Mouse (Mus musculus): ENCODE data around the gene Wdr78. TPM values are rescaled to one million over a fixed set of nuclear protein-coding genes. Genes with fewer than 3 reads are reported as not detected.

The Wdr78 gene
- polyA plus RNA-seq, 1 experiment = 0.36 TPM

DNA sequence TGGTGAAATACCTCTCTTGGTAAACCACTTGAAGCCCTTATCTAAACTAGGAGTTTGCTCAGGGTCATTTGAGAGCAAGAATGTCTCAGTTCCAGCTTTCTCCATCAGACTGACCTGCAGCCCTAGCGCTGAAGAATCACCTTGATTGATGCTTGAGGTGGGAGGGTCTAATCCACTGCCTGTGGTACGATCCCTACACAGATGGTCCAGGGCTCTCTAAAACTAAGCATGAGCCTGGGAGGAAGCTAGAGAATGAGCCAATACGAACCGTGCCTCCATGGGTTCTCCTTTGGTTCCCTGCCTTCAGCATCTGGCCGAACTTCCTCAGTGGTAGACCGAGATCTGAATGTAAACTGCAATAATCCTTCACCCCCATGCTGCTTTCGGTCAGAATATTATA, 86.6 kb downstream of the Wdr78 start:
- no peaks in the 10 kb centered on the region for H3K27me3 ChIP-seq (ENCODE audit: control insufficient read depth, insufficient read depth, insufficient read length)
- no peaks in the 10 kb centered on the region for H3K79me3 ChIP-seq (ENCODE audit: low read depth)
- no peak overlapping the region for H3K4me3 ChIP-seq (ENCODE audit: insufficient read depth, poor library complexity, severe bottlenecking)
- no peaks in the 10 kb centered on the region for H3K79me2 ChIP-seq (ENCODE audit: control insufficient read depth, insufficient read depth)
- H3ac ChIP-seq (ENCODE audit: control insufficient read depth, insufficient read length, low read depth) = no peak overlapping the region
- no peaks in the 10 kb centered on the region for H3K36me3 ChIP-seq (ENCODE audit: control insufficient read depth, insufficient read depth)
- TF ChIP-seq FOSL1 (IDR thresholded peaks at IDR 0.05; ENCODE audit: insufficient read depth, low read length, poor library complexity, severe bottlenecking) (no peak), CTCF (IDR thresholded peaks at IDR 0.05; ENCODE audit: control insufficient read depth, insufficient read depth, insufficient read length) (no peak), CEBPB (IDR thresholded peaks at IDR 0.05; ENCODE audit: low read depth) (no peak), MYOD1 (IDR thresholded peaks at IDR 0.05; ENCODE audit: control insufficient read depth, insufficient read length, low read depth) (no peak), USF1 (IDR thresholded peaks at IDR 0.05; ENCODE audit: low read depth) (no peak), MAX (IDR thresholded peaks at IDR 0.05) (no peak), MYOG (IDR thresholded peaks at IDR 0.05; ENCODE audit: control insufficient read depth, extremely low read depth, insufficient read length) (no peak)

DNA sequence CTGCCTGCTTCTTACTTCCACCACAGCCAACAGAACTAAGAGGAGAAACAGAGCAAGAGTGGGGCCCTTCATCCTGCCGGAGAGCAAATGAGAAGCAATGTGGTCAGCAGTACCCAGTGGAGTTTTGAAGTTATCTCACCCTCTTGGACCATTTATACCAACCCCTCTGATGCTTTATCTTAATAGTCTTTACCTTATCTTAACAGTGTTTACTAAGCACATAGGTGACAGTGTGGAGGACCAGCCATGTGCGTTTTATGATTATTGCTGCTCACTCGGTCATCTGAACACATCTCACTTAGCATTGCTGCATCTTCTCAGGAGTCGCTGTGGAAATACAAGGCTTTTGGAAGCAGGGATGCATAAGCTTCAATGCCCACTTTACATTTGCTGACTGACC, 87.7 kb downstream of the Wdr78 start, which contains the start of gene Insl5:
Insl5 (minus strand) TSS at position 222 of the 400 bp plus-strand sequence.
- TF ChIP-seq MYOG (IDR thresholded peaks at IDR 0.05; ENCODE audit: control insufficient read depth, extremely low read depth, insufficient read length) = no peak
- no peak for TF ChIP-seq USF1 (IDR thresholded peaks at IDR 0.05; ENCODE audit: low read depth)
- no peak for TF ChIP-seq CTCF (IDR thresholded peaks at IDR 0.05; ENCODE audit: control insufficient read depth, insufficient read depth, insufficient read length)
- no peak for TF ChIP-seq FOSL1 (IDR thresholded peaks at IDR 0.05; ENCODE audit: insufficient read depth, low read length, poor library complexity, severe bottlenecking)
- no peak for TF ChIP-seq MYOD1 (IDR thresholded peaks at IDR 0.05; ENCODE audit: control insufficient read depth, insufficient read length, low read depth)
- no peak for TF ChIP-seq MAX (IDR thresholded peaks at IDR 0.05)
- TF ChIP-seq CEBPB (IDR thresholded peaks at IDR 0.05; ENCODE audit: low read depth) = no peak
- Histone ChIP-seq H3ac (ENCODE audit: control insufficient read depth, insufficient read length, low read depth) (no peak within 1 kb of the TSS), H3K27me3 (ENCODE audit: control insufficient read depth, insufficient read depth, insufficient read length) (no peaks in the 10 kb centered on the region), H3K36me3 (ENCODE audit: control insufficient read depth, insufficient read depth) (no peaks in the 10 kb centered on the region), H3K79me3 (ENCODE audit: low read depth) (no peaks in the 10 kb centered on the region), H3K4me3 (ENCODE audit: insufficient read depth, poor library complexity, severe bottlenecking) (no peak within 1 kb of the TSS), H3K79me2 (ENCODE audit: control insufficient read depth, insufficient read depth) (no peaks in the 10 kb centered on the region)

DNA sequence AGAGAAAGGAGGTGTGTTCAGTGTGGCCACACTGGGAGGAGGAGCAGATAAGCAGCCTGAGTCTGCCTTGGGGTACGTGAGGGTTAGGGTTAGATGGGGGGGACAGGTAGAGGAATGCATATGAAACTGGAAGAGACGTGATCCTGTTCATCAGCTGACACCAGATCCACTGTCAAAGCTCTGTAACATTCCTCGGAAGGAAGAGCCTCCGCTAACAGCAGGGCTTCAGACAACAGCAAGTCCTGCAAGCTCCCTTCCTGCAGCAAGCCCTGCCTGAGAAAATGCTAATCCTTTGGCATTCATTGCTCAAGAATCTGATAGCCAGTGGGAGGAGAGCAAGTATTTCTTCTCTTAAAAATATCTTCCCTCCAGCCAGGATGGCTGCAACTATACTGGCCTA, 100.9 kb downstream of the Wdr78 start:
- H3K79me2 ChIP-seq (ENCODE audit: control insufficient read depth, insufficient read depth) = no peaks in the 10 kb centered on the region
- H3K79me3 ChIP-seq (ENCODE audit: low read depth) = no peaks in the 10 kb centered on the region
- no peak overlapping the region for H3ac ChIP-seq (ENCODE audit: control insufficient read depth, insufficient read length, low read depth)
- no peak overlapping the region for H3K4me3 ChIP-seq (ENCODE audit: insufficient read depth, poor library complexity, severe bottlenecking)
- TF ChIP-seq MYOG (IDR thresholded peaks at IDR 0.05; ENCODE audit: control insufficient read depth, extremely low read depth, insufficient read length) (no peak), MYOD1 (IDR thresholded peaks at IDR 0.05; ENCODE audit: control insufficient read depth, insufficient read length, low read depth) (no peak), CTCF (IDR thresholded peaks at IDR 0.05; ENCODE audit: control insufficient read depth, insufficient read depth, insufficient read length) (no peak), CEBPB (IDR thresholded peaks at IDR 0.05; ENCODE audit: low read depth) (no peak), FOSL1 (IDR thresholded peaks at IDR 0.05; ENCODE audit: insufficient read depth, low read length, poor library complexity, severe bottlenecking) (no peak), MAX (IDR thresholded peaks at IDR 0.05) (no peak), USF1 (IDR thresholded peaks at IDR 0.05; ENCODE audit: low read depth) (no peak)
- H3K36me3 ChIP-seq (ENCODE audit: control insufficient read depth, insufficient read depth) = no peaks in the 10 kb centered on the region
- H3K27me3 ChIP-seq (ENCODE audit: control insufficient read depth, insufficient read depth, insufficient read length) = peaks cover 3% of the 10 kb centered on the region

DNA sequence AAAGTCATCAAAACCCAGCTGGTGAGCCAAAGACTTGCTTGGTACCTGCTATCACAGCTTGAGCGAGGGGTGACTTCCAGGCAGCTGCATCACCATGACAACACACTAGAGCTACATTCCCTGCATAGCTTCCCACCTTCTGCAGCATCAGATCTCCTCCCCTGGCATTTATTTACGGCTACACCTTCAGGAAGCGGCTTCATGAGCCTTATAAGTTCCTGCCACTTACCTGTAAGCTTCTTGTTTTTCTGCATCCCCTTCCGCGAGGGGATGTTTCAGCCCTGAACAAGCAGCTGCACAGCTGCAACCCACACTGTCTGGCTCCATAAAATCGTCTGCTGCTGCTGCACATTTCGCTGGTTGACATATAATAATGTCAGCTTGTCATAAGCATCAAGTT, 102.5 kb downstream of the Wdr78 start:
- Histone ChIP-seq H3K27me3 (ENCODE audit: control insufficient read depth, insufficient read depth, insufficient read length) (peaks cover 3% of the 10 kb centered on the region), H3K4me3 (ENCODE audit: insufficient read depth, poor library complexity, severe bottlenecking) (no peak overlapping the region), H3ac (ENCODE audit: control insufficient read depth, insufficient read length, low read depth) (no peak overlapping the region), H3K79me2 (ENCODE audit: control insufficient read depth, insufficient read depth) (no peaks in the 10 kb centered on the region), H3K36me3 (ENCODE audit: control insufficient read depth, insufficient read depth) (no peaks in the 10 kb centered on the region), H3K79me3 (ENCODE audit: low read depth) (no peaks in the 10 kb centered on the region)
- TF ChIP-seq CEBPB (IDR thresholded peaks at IDR 0.05; ENCODE audit: low read depth) = no peak
- no peak for TF ChIP-seq MYOG (IDR thresholded peaks at IDR 0.05; ENCODE audit: control insufficient read depth, extremely low read depth, insufficient read length)
- TF ChIP-seq MAX (IDR thresholded peaks at IDR 0.05) = no peak
- no peak for TF ChIP-seq CTCF (IDR thresholded peaks at IDR 0.05; ENCODE audit: control insufficient read depth, insufficient read depth, insufficient read length)
- TF ChIP-seq FOSL1 (IDR thresholded peaks at IDR 0.05; ENCODE audit: insufficient read depth, low read length, poor library complexity, severe bottlenecking) = no peak
- TF ChIP-seq MYOD1 (IDR thresholded peaks at IDR 0.05; ENCODE audit: control insufficient read depth, insufficient read length, low read depth) = no peak
- TF ChIP-seq USF1 (IDR thresholded peaks at IDR 0.05; ENCODE audit: low read depth) = no peak

DNA sequence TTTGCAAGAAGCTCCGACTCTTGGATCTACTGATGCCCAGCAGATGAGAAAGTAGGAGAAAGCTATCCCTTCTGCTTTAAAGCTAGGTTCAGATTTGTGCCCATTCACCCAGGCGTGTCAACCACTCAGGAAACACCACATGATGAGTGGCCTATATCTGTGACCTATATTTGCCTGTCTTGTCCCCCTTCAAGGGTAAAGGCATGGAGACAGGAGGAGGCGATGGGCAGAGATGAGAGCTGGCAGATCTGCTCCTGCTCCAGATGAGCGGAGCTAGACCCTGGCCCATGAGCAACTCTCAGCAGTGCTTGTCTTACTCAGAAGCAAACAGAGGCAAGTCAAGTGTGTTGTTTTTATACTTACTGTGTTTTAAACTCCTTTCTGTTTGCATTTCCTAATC, 103.6 kb downstream of the Wdr78 start:
- Histone ChIP-seq H3K79me2 (ENCODE audit: control insufficient read depth, insufficient read depth) (no peaks in the 10 kb centered on the region), H3K79me3 (ENCODE audit: low read depth) (no peaks in the 10 kb centered on the region), H3K27me3 (ENCODE audit: control insufficient read depth, insufficient read depth, insufficient read length) (peaks cover 3% of the 10 kb centered on the region), H3K4me3 (ENCODE audit: insufficient read depth, poor library complexity, severe bottlenecking) (no peak overlapping the region), H3K36me3 (ENCODE audit: control insufficient read depth, insufficient read depth) (no peaks in the 10 kb centered on the region), H3ac (ENCODE audit: control insufficient read depth, insufficient read length, low read depth) (no peak overlapping the region)
- no peak for TF ChIP-seq USF1 (IDR thresholded peaks at IDR 0.05; ENCODE audit: low read depth)

DNA sequence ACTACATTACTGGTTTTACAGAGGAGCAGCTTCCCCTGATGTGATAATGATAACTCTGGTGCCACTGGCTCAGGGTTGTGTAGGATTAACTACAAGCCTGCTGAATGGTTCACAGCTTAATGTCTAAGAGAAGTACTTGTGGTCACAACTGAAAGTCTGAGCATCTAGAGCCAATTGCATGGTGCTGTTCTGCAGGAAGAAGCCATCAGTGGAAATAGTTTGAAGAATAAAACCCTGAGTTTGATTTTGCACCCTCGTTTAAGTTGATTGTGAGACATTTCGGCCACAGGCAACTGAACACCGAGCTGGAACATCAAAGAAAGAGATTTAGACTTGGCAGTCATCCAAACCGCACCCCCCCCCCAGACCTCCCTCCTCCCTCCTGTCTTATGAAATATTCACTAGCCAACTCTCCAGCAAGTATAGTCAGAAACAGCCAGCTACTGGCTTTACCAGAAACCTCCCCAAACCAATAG, 107.4 kb downstream of the Wdr78 start:
- TF ChIP-seq MYOG (IDR thresholded peaks at IDR 0.05; ENCODE audit: control insufficient read depth, extremely low read depth, insufficient read length) (no peak), FOSL1 (IDR thresholded peaks at IDR 0.05; ENCODE audit: insufficient read depth, low read length, poor library complexity, severe bottlenecking) (no peak), CTCF (IDR thresholded peaks at IDR 0.05; ENCODE audit: control insufficient read depth, insufficient read depth, insufficient read length) (no peak), USF1 (IDR thresholded peaks at IDR 0.05; ENCODE audit: low read depth) (no peak), CEBPB (IDR thresholded peaks at IDR 0.05; ENCODE audit: low read depth) (no peak), MYOD1 (IDR thresholded peaks at IDR 0.05; ENCODE audit: control insufficient read depth, insufficient read length, low read depth) (no peak), MAX (IDR thresholded peaks at IDR 0.05) (no peak)

More for the DNA sequence above, 107.4 kb downstream of the Wdr78 start:
- no peak overlapping the region for H3K4me3 ChIP-seq (ENCODE audit: insufficient read depth, poor library complexity, severe bottlenecking)
- no peaks in the 10 kb centered on the region for H3K79me3 ChIP-seq (ENCODE audit: low read depth)
- H3K36me3 ChIP-seq (ENCODE audit: control insufficient read depth, insufficient read depth) = no peaks in the 10 kb centered on the region
- peaks cover 3% of the 10 kb centered on the region for H3K27me3 ChIP-seq (ENCODE audit: control insufficient read depth, insufficient read depth, insufficient read length)
- no peaks in the 10 kb centered on the region for H3K79me2 ChIP-seq (ENCODE audit: control insufficient read depth, insufficient read depth)
- H3ac ChIP-seq (ENCODE audit: control insufficient read depth, insufficient read length, low read depth) = no peak overlapping the region
